8 mouse cellular contexts compared by ENCODE assay signal in genomic region chr5:121838341-121839127, GRCm38 (mm10). TPM values are rescaled to one million over a fixed set of nuclear protein-coding genes. Genes with fewer than 3 reads are reported as not detected.
DNase-seq lines count a peak whose midpoint lies in the region; ATAC-seq lines count a peak whose summit lies in the region.

No protein-coding gene starts in this region.

- WGBS in neural tube, embryonic 11.5 days: under 1% methylated on average over 46 of the region's 46 CpGs
- WGBS in heart, embryonic 12.5 days: 1% methylated on average over 46 of the region's 46 CpGs
- 2% methylated on average over 46 of the region's 46 CpGs for WGBS in kidney, embryonic 16.5 days

- H3K27ac ChIP-seq in neural tube, embryonic 11.5 days (ENCODE audit: low read depth, low read length): no peak overlapping the region
- H3K27ac ChIP-seq in heart, embryonic 12.5 days (ENCODE audit: poor library complexity, severe bottlenecking): peak overlapping the region; percentile 84
- peak overlapping the region; percentile 85 for H3K27ac ChIP-seq in kidney, embryonic 16.5 days (ENCODE audit: low read length)

- H3K9ac ChIP-seq in neural tube, embryonic 11.5 days (ENCODE audit: low read length): no peak overlapping the region
- peak overlapping the region; percentile 75 for H3K9ac ChIP-seq in heart, embryonic 12.5 days
- peak overlapping the region; percentile 51 for H3K9ac ChIP-seq in kidney, embryonic 16.5 days (replicated peaks; ENCODE audit: low read length)

- no peak for ATAC-seq in neural tube, embryonic 11.5 days (ENCODE audit: insufficient read depth, low FRiP score, low TSS enrichment)
- peak; percentile 36 for ATAC-seq in common myeloid progenitor, adult 5-6 weeks (replicated peaks; ENCODE audit: low read depth, poor library complexity, severe bottlenecking)
- no peak for ATAC-seq in heart, embryonic 12.5 days (ENCODE audit: insufficient number of reproducible peaks, low FRiP score)
- no peak for ATAC-seq in kidney, embryonic 16.5 days (ENCODE audit: low FRiP score, low TSS enrichment)

- H3K36me3 ChIP-seq in neural tube, embryonic 11.5 days (ENCODE audit: control insufficient read depth, insufficient read depth, low read length): no peaks in the 10 kb centered on the region
- no peaks in the 10 kb centered on the region for H3K36me3 ChIP-seq in heart, embryonic 12.5 days
- H3K36me3 ChIP-seq in kidney, embryonic 16.5 days (ENCODE audit: insufficient read depth, low read length): no peaks in the 10 kb centered on the region

- peak overlapping the region; percentile 41 for H3K4me2 ChIP-seq in neural tube, embryonic 11.5 days (ENCODE audit: low read depth)
- peak overlapping the region; percentile 98 for H3K4me2 ChIP-seq in heart, embryonic 12.5 days
- H3K4me2 ChIP-seq in kidney, embryonic 16.5 days (replicated peaks; ENCODE audit: low read depth, low read length): peak overlapping the region; percentile 97

- H3K27me3 ChIP-seq in neural tube, embryonic 11.5 days (ENCODE audit: control insufficient read depth, insufficient read depth, low read length): peaks cover 40% of the 10 kb centered on the region
- peaks cover 5% of the 10 kb centered on the region for H3K27me3 ChIP-seq in heart, embryonic 12.5 days (replicated peaks)
- H3K27me3 ChIP-seq in kidney, embryonic 16.5 days (ENCODE audit: insufficient read depth, low read length): peaks cover 5% of the 10 kb centered on the region; the same call in 1 of the 2 replicates

- peak overlapping the region; percentile 24 for H3K4me3 ChIP-seq in neural tube, embryonic 11.5 days (ENCODE audit: low read depth, low read length)
- peak overlapping the region; percentile 85 for H3K4me3 ChIP-seq in heart, embryonic 12.5 days
- H3K4me3 ChIP-seq in kidney, embryonic 16.5 days (ENCODE audit: low read length): peak overlapping the region; percentile 87

- no peak for DNase-seq in neural tube, embryonic 11.5 days (ENCODE audit: low spot score)
- no peak for DNase-seq in neural tube, embryonic 10.5 days (ENCODE audit: extremely low spot score, low spot score)
- DNase-seq in lung, postnatal 25 days (ENCODE audit: low spot score): peak; percentile 81
- peak; percentile 55 for DNase-seq in skeletal muscle tissue, adult 2 months (ENCODE audit: low read depth, low spot score)
- no peak for DNase-seq in frontal cortex, adult 2 months (ENCODE audit: extremely low spot score in 1 of 2, low spot score in 1 of 2)

- peaks cover 23% of the 10 kb centered on the region for H3K4me1 ChIP-seq in neural tube, embryonic 11.5 days (ENCODE audit: control insufficient read depth, insufficient read depth, low read length)
- H3K4me1 ChIP-seq in heart, embryonic 12.5 days (replicated peaks): peaks cover 53% of the 10 kb centered on the region
- peaks cover 58% of the 10 kb centered on the region for H3K4me1 ChIP-seq in kidney, embryonic 16.5 days (ENCODE audit: insufficient read depth, low read length)

- H3K9me3 ChIP-seq in neural tube, embryonic 11.5 days (ENCODE audit: control insufficient read depth, low read length): no peaks in the 10 kb centered on the region
- H3K9me3 ChIP-seq in heart, embryonic 12.5 days (replicated peaks): no peaks in the 10 kb centered on the region
- no peaks in the 10 kb centered on the region for H3K9me3 ChIP-seq in kidney, embryonic 16.5 days (ENCODE audit: low read length)

RNA-seq across cellular contexts. Expression of gene Sh2b3, which starts 1.1 kb away (rescaled TPM):
- polyA plus RNA-seq in neural tube, embryonic 11.5 days (2014; fragmentation: Nextera tagmentation; extraction: Ambion mirVana): 10.2 and 10.5 TPM in 2 replicates
- 16.0 and 18.2 TPM in 2 replicates for total RNA-seq in common myeloid progenitor, adult 5-6 weeks (2017)
- 22.6 and 24.9 TPM in 2 replicates for polyA plus RNA-seq in heart, embryonic 12.5 days (2016; fragmentation: Nextera tagmentation; extraction: Ambion mirVana)
- polyA plus RNA-seq in kidney, embryonic 16.5 days (2015; fragmentation: Nextera tagmentation; extraction: Ambion mirVana): 17.4 and 17.8 TPM in 2 replicates
- 16.3 and 17.6 TPM in 2 replicates for polyA plus RNA-seq in frontal cortex, adult 2 months (2012; rRNA removed)

RNA-seq across cellular contexts. Expression of gene Pheta1, which starts 10.2 kb away (rescaled TPM):
- polyA plus RNA-seq in neural tube, embryonic 11.5 days (2014; fragmentation: Nextera tagmentation; extraction: Ambion mirVana): 32.3 and 34.4 TPM in 2 replicates
- total RNA-seq in common myeloid progenitor, adult 5-6 weeks (2017): 1.6 and 2.6 TPM in 2 replicates
- 17.1 and 17.8 TPM in 2 replicates for polyA plus RNA-seq in heart, embryonic 12.5 days (2016; fragmentation: Nextera tagmentation; extraction: Ambion mirVana)
- 28.9 and 33.2 TPM in 2 replicates for polyA plus RNA-seq in kidney, embryonic 16.5 days (2015; fragmentation: Nextera tagmentation; extraction: Ambion mirVana)
- polyA plus RNA-seq in frontal cortex, adult 2 months (2012; rRNA removed): 15.1 and 16.0 TPM in 2 replicates

Comparison
In these comparisons a context has a peak if more than half of its experiments do, and no peak if none do; other contexts are left out.
1. DNase-seq: peak in lung, postnatal 25 days (single experiment) and skeletal muscle tissue, adult 2 months (single experiment); none in neural tube, embryonic 11.5 days (single experiment), neural tube, embryonic 10.5 days (single experiment) and frontal cortex, adult 2 months (0 of 2).
2. H3K4me2 ChIP-seq: peak in every context shown above with its lines; median percentile 98 in heart, embryonic 12.5 days; 97 in kidney, embryonic 16.5 days; 41 in neural tube, embryonic 11.5 days.
3. H3K4me3 ChIP-seq: peak in every context shown above with its lines; median percentile 87 in kidney, embryonic 16.5 days; 85 in heart, embryonic 12.5 days; 24 in neural tube, embryonic 11.5 days.